Mouse (Mus musculus) regulatory T cell (primary cell): Measurements from ENCODE around the gene Adgrg3.
"Not testable (repeated sequence)": the region's sequence is repeated elsewhere in the genome, so short reads cannot be mapped to it uniquely, and the experiment has no call there.

ENCODE experiments used
- in situ Hi-C: fragments of 300-600 bp; cut with MboI, MseI; formaldehyde crosslinking; loops from one replicate; pipeline ENCODE4 v1.15.1; 2025; ENCODE audit warnings: high pct_unique_total_duplicates

Gene Adgrg3

GRCm38 (mm10) chr8:95023201-95023600 lies 5.7 kb downstream of the Adgrg3 start:
- in situ Hi-C loops: no loop called here

GRCm38 (mm10) chr8:95024387-95024786 lies 6.9 kb downstream of the Adgrg3 start:
- in situ Hi-C loops: no loop called here

- in situ Hi-C loops: no loop called here
Observed at GRCm38 (mm10) chr8:95025421-95025820, 7.9 kb downstream of the Adgrg3 start.

GRCm38 (mm10) chr8:95028391-95028790 lies 10.9 kb downstream of the Adgrg3 start:
- in situ Hi-C loops: not testable (repeated sequence)

GRCm38 (mm10) chr8:95037106-95037925 lies 19.8 kb downstream of the Adgrg3 start:
- in situ Hi-C loops: no loop called here

GRCm38 (mm10) chr8:95041883-95042784 lies 24.6 kb downstream of the Adgrg3 start:
- in situ Hi-C loops: no loop called here

- in situ Hi-C loops: no loop called here
Observed at GRCm38 (mm10) chr8:95044811-95045210, 27.3 kb downstream of the Adgrg3 start.

- in situ Hi-C loops: no loop called here
Observed at GRCm38 (mm10) chr8:95046982-95047381, 29.5 kb downstream of the Adgrg3 start.

- in situ Hi-C loops: no loop called here
Observed at GRCm38 (mm10) chr8:95047884-95048680, 30.6 kb downstream of the Adgrg3 start.

GRCm38 (mm10) chr8:95049636-95050035 lies 32.1 kb downstream of the Adgrg3 start:
- in situ Hi-C loops: no loop called here

- in situ Hi-C loops: no loop called here
Observed at GRCm38 (mm10) chr8:95054438-95054837, 36.9 kb downstream of the Adgrg3 start.

GRCm38 (mm10) chr8:95054927-95055510 lies 37.5 kb downstream of the Adgrg3 start, which contains the start of gene Drc7:
Drc7 (plus strand) TSS chr8:95055103.
- in situ Hi-C loops: no loop called here

- in situ Hi-C loops: no loop called here
Observed at GRCm38 (mm10) chr8:95056414-95056813, 38.9 kb downstream of the Adgrg3 start.

- in situ Hi-C loops: no loop called here
Observed at GRCm38 (mm10) chr8:95058661-95059060, 41.2 kb downstream of the Adgrg3 start.

GRCm38 (mm10) chr8:95059812-95060533 lies 42.5 kb downstream of the Adgrg3 start:
- in situ Hi-C loops: no loop called here

GRCm38 (mm10) chr8:95064531-95064930 lies 47.0 kb downstream of the Adgrg3 start:
- in situ Hi-C loops: no loop called here

- in situ Hi-C loops: loop anchor here (5.0 kb wide), 1 partner anchor 125 kb away; no protein-coding TSS in a partner anchor
Observed at GRCm38 (mm10) chr8:95067582-95067981, 50.1 kb downstream of the Adgrg3 start.

- in situ Hi-C loops: no loop called here
Observed at GRCm38 (mm10) chr8:95075504-95075903, 58.0 kb downstream of the Adgrg3 start.

GRCm38 (mm10) chr8:95076151-95076550 lies 58.7 kb downstream of the Adgrg3 start:
- in situ Hi-C loops: no loop called here

- in situ Hi-C loops: no loop called here
Observed at GRCm38 (mm10) chr8:95078055-95078454, 60.6 kb downstream of the Adgrg3 start.
